Mouse (Mus musculus): ENCODE measurements at regions not wholly inside any gene's neighbourhood (a gene's known extent, or its start where the extent isn't known, plus 50 kb on each side); places are given as distances from the start of the nearest gene placed in this dataset.

DNA sequence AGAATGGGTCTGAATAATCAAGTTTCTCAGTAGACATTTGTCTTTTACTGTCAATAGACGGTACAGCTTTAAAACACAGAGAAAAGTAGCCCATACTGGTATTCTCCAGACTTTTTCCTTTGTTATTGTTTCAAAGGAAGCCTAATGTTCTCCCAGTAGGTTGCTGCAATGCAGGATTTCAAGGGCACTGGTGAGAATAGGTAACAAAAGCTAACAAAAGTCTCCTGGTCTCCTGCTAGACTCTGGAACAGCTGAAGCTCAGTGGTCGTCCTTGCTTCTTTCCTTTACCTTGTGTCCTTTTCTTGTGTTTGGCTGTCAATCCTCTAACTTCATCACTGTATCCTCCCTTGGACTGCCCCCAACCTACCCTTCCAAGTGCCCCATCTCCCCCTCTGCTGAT is 350.9 kb downstream of the Wdr72 start:
- H3K36me3 ChIP-seq (ENCODE audit: control insufficient read depth, insufficient read depth, low read length): no peaks in the 10 kb centered on the region
- no peak overlapping the region for H3K4me2 ChIP-seq (ENCODE audit: low read depth, low read length)
- no peak overlapping the region for H3K9ac ChIP-seq (replicated peaks; ENCODE audit: low read depth, low read length)
- H3K4me3 ChIP-seq (ENCODE audit: low read depth, low read length): no peak overlapping the region
- no peak overlapping the region for H3K27ac ChIP-seq (ENCODE audit: low read depth, low read length)
- H3K27me3 ChIP-seq (ENCODE audit: control insufficient read depth, insufficient read depth, low read length): no peaks in the 10 kb centered on the region
- H3K9me3 ChIP-seq (ENCODE audit: control insufficient read depth, low read length): no peaks in the 10 kb centered on the region
- no peaks in the 10 kb centered on the region for H3K4me1 ChIP-seq (ENCODE audit: control insufficient read depth, insufficient read depth, low read length)
- no peak for ATAC-seq (ENCODE audit: low read depth)
- WGBS: 19% methylated on average over 2 of the region's 2 CpGs

GRCm38 (mm10) chr9:74476830-74477229 is 366.7 kb downstream of the Wdr72 start:
- Histone ChIP-seq H3K27ac (ENCODE audit: low read depth, low read length) (no peak overlapping the region), H3K36me3 (ENCODE audit: control insufficient read depth, insufficient read depth, low read length) (no peaks in the 10 kb centered on the region), H3K4me3 (ENCODE audit: low read depth, low read length) (no peak overlapping the region), H3K9ac (replicated peaks; ENCODE audit: low read depth, low read length) (no peak overlapping the region), H3K4me2 (ENCODE audit: low read depth, low read length) (no peak overlapping the region), H3K9me3 (ENCODE audit: control insufficient read depth, low read length) (no peaks in the 10 kb centered on the region), H3K27me3 (ENCODE audit: control insufficient read depth, insufficient read depth, low read length) (no peaks in the 10 kb centered on the region), H3K4me1 (ENCODE audit: control insufficient read depth, insufficient read depth, low read length) (no peaks in the 10 kb centered on the region)
- WGBS: 61% methylated on average over 2 of the region's 2 CpGs
- no peak for ATAC-seq (ENCODE audit: low read depth)

GRCm38 (mm10) chr9:74479273-74479672 is 369.1 kb downstream of the Wdr72 start:
- Histone ChIP-seq H3K4me2 (ENCODE audit: low read depth, low read length) (peak overlapping the region; percentile 16; the same call in 1 of the 2 replicates), H3K27me3 (ENCODE audit: control insufficient read depth, insufficient read depth, low read length) (no peaks in the 10 kb centered on the region), H3K9me3 (ENCODE audit: control insufficient read depth, low read length) (no peaks in the 10 kb centered on the region), H3K36me3 (ENCODE audit: control insufficient read depth, insufficient read depth, low read length) (no peaks in the 10 kb centered on the region), H3K9ac (replicated peaks; ENCODE audit: low read depth, low read length) (no peak overlapping the region), H3K27ac (ENCODE audit: low read depth, low read length) (no peak overlapping the region), H3K4me3 (ENCODE audit: low read depth, low read length) (no peak overlapping the region), H3K4me1 (ENCODE audit: control insufficient read depth, insufficient read depth, low read length) (no peaks in the 10 kb centered on the region)
- 39% methylated on average over 8 of the region's 8 CpGs for WGBS
- peak; percentile 34; the same call in 1 of the 2 replicates for ATAC-seq (ENCODE audit: low read depth)

DNA sequence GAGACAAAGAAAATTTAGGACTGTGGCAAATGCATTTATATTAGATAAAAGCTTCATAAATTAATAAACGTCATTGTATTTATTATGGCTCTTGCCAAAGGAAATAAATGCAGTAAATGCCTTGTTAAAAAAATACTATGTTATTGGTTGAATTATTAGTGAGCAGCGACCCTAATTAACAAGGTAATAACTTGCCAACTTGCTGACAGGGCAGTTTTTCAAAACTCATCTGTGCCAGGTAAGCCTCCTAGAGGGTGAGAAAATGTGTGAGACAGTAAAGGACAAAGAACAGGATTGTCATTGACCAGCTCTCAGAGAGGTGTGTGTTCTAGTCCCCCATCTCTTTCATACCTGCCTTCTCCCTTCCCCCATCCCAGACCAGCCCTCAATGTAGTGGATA is 347.8 kb upstream of the Onecut1 start:
- Histone ChIP-seq H3K4me1 (ENCODE audit: control insufficient read depth, insufficient read depth, low read length) (no peaks in the 10 kb centered on the region), H3K4me3 (ENCODE audit: low read depth, low read length) (no peak overlapping the region), H3K9me3 (ENCODE audit: control insufficient read depth, low read length) (no peaks in the 10 kb centered on the region), H3K27me3 (ENCODE audit: control insufficient read depth, insufficient read depth, low read length) (no peaks in the 10 kb centered on the region), H3K4me2 (ENCODE audit: low read depth, low read length) (no peak overlapping the region), H3K27ac (ENCODE audit: low read depth, low read length) (no peak overlapping the region), H3K36me3 (ENCODE audit: control insufficient read depth, insufficient read depth, low read length) (no peaks in the 10 kb centered on the region), H3K9ac (replicated peaks; ENCODE audit: low read depth, low read length) (no peak overlapping the region)
- WGBS: 81% methylated on average over 2 of the region's 2 CpGs
- ATAC-seq (ENCODE audit: low read depth): no peak

GRCm38 (mm10) chr9:74528550-74528949 is 333.2 kb upstream of the Onecut1 start:
- Histone ChIP-seq H3K36me3 (ENCODE audit: control insufficient read depth, insufficient read depth, low read length) (no peaks in the 10 kb centered on the region), H3K4me1 (ENCODE audit: control insufficient read depth, insufficient read depth, low read length) (no peaks in the 10 kb centered on the region), H3K9me3 (ENCODE audit: control insufficient read depth, low read length) (no peaks in the 10 kb centered on the region), H3K4me2 (ENCODE audit: low read depth, low read length) (no peak overlapping the region), H3K4me3 (ENCODE audit: low read depth, low read length) (no peak overlapping the region), H3K27ac (ENCODE audit: low read depth, low read length) (no peak overlapping the region), H3K27me3 (ENCODE audit: control insufficient read depth, insufficient read depth, low read length) (no peaks in the 10 kb centered on the region), H3K9ac (replicated peaks; ENCODE audit: low read depth, low read length) (no peak overlapping the region)
- no peak for ATAC-seq (ENCODE audit: low read depth)
- 89% methylated on average over 3 of the region's 3 CpGs for WGBS

DNA sequence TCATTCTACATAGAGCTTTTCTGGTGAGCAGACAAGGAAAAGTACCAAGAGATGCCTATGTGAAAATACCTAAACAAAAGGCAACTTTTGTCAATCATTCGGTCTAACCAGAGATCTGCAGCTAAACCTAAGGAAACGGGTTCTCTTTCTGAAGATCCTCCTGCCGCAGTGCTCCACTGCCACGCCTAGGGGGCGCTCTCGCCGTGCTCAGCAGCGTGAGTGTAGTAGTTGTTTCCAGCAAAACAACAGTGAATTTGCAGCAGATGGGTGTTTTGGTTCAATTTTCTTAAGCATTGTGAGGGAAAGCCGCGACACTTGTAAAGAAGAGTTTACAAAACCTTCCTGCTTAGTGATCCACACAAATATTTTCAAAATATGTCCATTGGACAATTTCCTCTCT is 331.4 kb upstream of the Onecut1 start:
- Histone ChIP-seq H3K27ac (ENCODE audit: low read depth, low read length) (no peak overlapping the region), H3K4me1 (ENCODE audit: control insufficient read depth, insufficient read depth, low read length) (no peaks in the 10 kb centered on the region), H3K27me3 (ENCODE audit: control insufficient read depth, insufficient read depth, low read length) (no peaks in the 10 kb centered on the region), H3K9me3 (ENCODE audit: control insufficient read depth, low read length) (no peaks in the 10 kb centered on the region), H3K4me2 (ENCODE audit: low read depth, low read length) (no peak overlapping the region), H3K4me3 (ENCODE audit: low read depth, low read length) (no peak overlapping the region), H3K36me3 (ENCODE audit: control insufficient read depth, insufficient read depth, low read length) (no peaks in the 10 kb centered on the region), H3K9ac (replicated peaks; ENCODE audit: low read depth, low read length) (no peak overlapping the region)
- 9% methylated on average over 10 of the region's 10 CpGs for WGBS
- no peak for ATAC-seq (ENCODE audit: low read depth)

GRCm38 (mm10) chr9:74530748-74531147 is 331.0 kb upstream of the Onecut1 start:
- no peak overlapping the region for H3K4me2 ChIP-seq (ENCODE audit: low read depth, low read length)
- H3K36me3 ChIP-seq (ENCODE audit: control insufficient read depth, insufficient read depth, low read length): no peaks in the 10 kb centered on the region
- no peak overlapping the region for H3K9ac ChIP-seq (replicated peaks; ENCODE audit: low read depth, low read length)
- H3K4me1 ChIP-seq (ENCODE audit: control insufficient read depth, insufficient read depth, low read length): no peaks in the 10 kb centered on the region
- H3K27me3 ChIP-seq (ENCODE audit: control insufficient read depth, insufficient read depth, low read length): no peaks in the 10 kb centered on the region
- WGBS: 56% methylated on average over 9 of the region's 9 CpGs
- no peak overlapping the region for H3K27ac ChIP-seq (ENCODE audit: low read depth, low read length)
- no peaks in the 10 kb centered on the region for H3K9me3 ChIP-seq (ENCODE audit: control insufficient read depth, low read length)
- no peak overlapping the region for H3K4me3 ChIP-seq (ENCODE audit: low read depth, low read length)
- ATAC-seq (ENCODE audit: low read depth): no peak

- H3K4me1 ChIP-seq (ENCODE audit: control insufficient read depth, insufficient read depth, low read length): no peaks in the 10 kb centered on the region
- ATAC-seq (ENCODE audit: low read depth): no peak
- WGBS: 23% methylated on average over 3 of the region's 3 CpGs
These were observed 329.7 kb upstream of the Onecut1 start for GRCm38 (mm10) chr9:74531986-74532385.

GRCm38 (mm10) chr9:74534976-74535375 is 326.7 kb upstream of the Onecut1 start:
- Histone ChIP-seq H3K4me1 (ENCODE audit: control insufficient read depth, insufficient read depth, low read length) (no peaks in the 10 kb centered on the region), H3K9me3 (ENCODE audit: control insufficient read depth, low read length) (no peaks in the 10 kb centered on the region), H3K4me3 (ENCODE audit: low read depth, low read length) (no peak overlapping the region), H3K4me2 (ENCODE audit: low read depth, low read length) (no peak overlapping the region), H3K27ac (ENCODE audit: low read depth, low read length) (no peak overlapping the region), H3K9ac (replicated peaks; ENCODE audit: low read depth, low read length) (no peak overlapping the region), H3K36me3 (ENCODE audit: control insufficient read depth, insufficient read depth, low read length) (no peaks in the 10 kb centered on the region), H3K27me3 (ENCODE audit: control insufficient read depth, insufficient read depth, low read length) (no peaks in the 10 kb centered on the region)
- ATAC-seq (ENCODE audit: low read depth): no peak
- 77% methylated on average over 5 of the region's 5 CpGs for WGBS

More at GRCm38 (mm10) chr9:74531986-74532385, 329.7 kb upstream of the Onecut1 start:
- Histone ChIP-seq H3K9ac (replicated peaks; ENCODE audit: low read depth, low read length) (no peak overlapping the region), H3K4me2 (ENCODE audit: low read depth, low read length) (no peak overlapping the region), H3K4me3 (ENCODE audit: low read depth, low read length) (no peak overlapping the region), H3K27me3 (ENCODE audit: control insufficient read depth, insufficient read depth, low read length) (no peaks in the 10 kb centered on the region), H3K27ac (ENCODE audit: low read depth, low read length) (no peak overlapping the region), H3K9me3 (ENCODE audit: control insufficient read depth, low read length) (no peaks in the 10 kb centered on the region), H3K36me3 (ENCODE audit: control insufficient read depth, insufficient read depth, low read length) (no peaks in the 10 kb centered on the region)

DNA sequence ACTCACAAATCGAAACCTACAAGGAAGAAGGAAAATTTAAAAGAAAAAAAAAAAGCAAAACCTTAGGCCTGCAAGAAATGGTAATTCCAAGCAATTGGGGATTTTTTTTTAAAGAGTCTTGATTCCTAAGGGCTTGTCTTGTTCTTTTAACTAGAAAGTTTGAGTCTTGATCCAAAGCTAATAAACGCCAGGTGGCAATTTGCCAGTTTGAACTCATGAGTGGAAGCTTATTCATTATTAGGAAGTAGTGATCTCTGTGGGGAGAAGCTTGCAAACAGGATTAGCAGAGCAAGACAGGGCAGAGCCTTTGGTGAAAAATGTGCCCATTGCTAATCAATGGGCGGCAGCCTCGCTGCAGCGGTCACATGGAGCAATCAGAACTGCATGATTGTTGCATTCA is 305.6 kb upstream of the Onecut1 start:
- Histone ChIP-seq H3K4me2 (ENCODE audit: low read depth, low read length) (no peak overlapping the region), H3K27ac (ENCODE audit: low read depth, low read length) (no peak overlapping the region), H3K9me3 (ENCODE audit: control insufficient read depth, low read length) (no peaks in the 10 kb centered on the region), H3K4me3 (ENCODE audit: low read depth, low read length) (no peak overlapping the region), H3K27me3 (ENCODE audit: control insufficient read depth, insufficient read depth, low read length) (no peaks in the 10 kb centered on the region), H3K36me3 (ENCODE audit: control insufficient read depth, insufficient read depth, low read length) (no peaks in the 10 kb centered on the region), H3K4me1 (ENCODE audit: control insufficient read depth, insufficient read depth, low read length) (no peaks in the 10 kb centered on the region), H3K9ac (replicated peaks; ENCODE audit: low read depth, low read length) (no peak overlapping the region)
- ATAC-seq (ENCODE audit: low read depth): no peak
- WGBS: 90% methylated on average over 5 of the region's 5 CpGs
